Mouse (Mus musculus) myocyte (in vitro differentiated cells): ENCODE measurements around the gene Mertk. TPM values are rescaled to one million over a fixed set of nuclear protein-coding genes. Genes with fewer than 3 reads are reported as not detected.

Experiments used
- H3K27me3 ChIP-seq: one replicate; pipeline ENCODE4 v1.6.1; 2011; ENCODE audit not compliant: control insufficient read depth, insufficient read depth, insufficient read length
- H3K36me3 ChIP-seq: one replicate; pipeline ENCODE4 v1.6.1; 2011; ENCODE audit not compliant: control insufficient read depth, insufficient read depth
- H3K4me2 ChIP-seq: one replicate; pipeline ENCODE4 v1.6.1; 2011; ENCODE audit warnings: low read depth, control low read depth
- H3K4me3 ChIP-seq: one replicate; pipeline ENCODE4 v1.5.1; 2011; ENCODE audit warnings: mild to moderate bottlenecking, control low read depth, moderate library complexity
- H3K79me2 ChIP-seq: one replicate; pipeline ENCODE4 v1.6.1; 2011; ENCODE audit not compliant: control insufficient read depth, insufficient read depth
- H3ac ChIP-seq: one replicate; pipeline ENCODE4 v1.6.1; 2011; ENCODE audit not compliant: control insufficient read depth, insufficient read length
- CEBPB ChIP-seq: IDR thresholded peaks from 2 replicates; pipeline ENCODE4 v1.6.1; 2011; ENCODE audit warnings: mild to moderate bottlenecking, moderate library complexity; ENCODE audit not compliant: poor library complexity, insufficient read depth, severe bottlenecking
- E2F4 ChIP-seq: IDR thresholded peaks from one replicate; pipeline ENCODE4 v1.6.1; 2011; ENCODE audit warnings: mild to moderate bottlenecking, control low read depth, moderate library complexity; ENCODE audit not compliant: insufficient read depth
- MAX ChIP-seq: IDR thresholded peaks from one replicate; pipeline ENCODE4 v1.6.1; 2011; ENCODE audit warnings: low read depth, mild to moderate bottlenecking, control low read depth
- MYOD1 ChIP-seq, 3 experiments: IDR thresholded peaks; one replicate each; pipeline ENCODE4 v1.6.1; 2011; ENCODE audit warnings: control low read depth in 2 of 3, low read depth in 2 of 3, mild to moderate bottlenecking in 2 of 3, moderate library complexity in 1 of 3; ENCODE audit not compliant: insufficient read length in 2 of 3, control insufficient read depth in 1 of 3
- MYOG ChIP-seq, 3 experiments: IDR thresholded peaks; one replicate each; pipeline ENCODE4 v1.6.1; 2011; ENCODE audit warnings: control low read depth in 2 of 3, low read depth in 2 of 3, mild to moderate bottlenecking in 2 of 3; ENCODE audit not compliant: insufficient read length in 2 of 3, control insufficient read depth in 1 of 3, insufficient read depth in 1 of 3
- POLR2A ChIP-seq: IDR thresholded peaks from one replicate; pipeline ENCODE4 v1.6.1; 2011; ENCODE audit warnings: low read depth, mild to moderate bottlenecking, control low read depth, moderate library complexity; ENCODE audit not compliant: insufficient read length
- POLR2AphosphoS2 ChIP-seq: IDR thresholded peaks from one replicate; pipeline ENCODE4 v1.6.1; 2011; ENCODE audit warnings: low read depth, control low read depth; ENCODE audit not compliant: insufficient read length
- REST ChIP-seq: IDR thresholded peaks from one replicate; pipeline ENCODE4 v1.6.1; 2011; ENCODE audit warnings: mild to moderate bottlenecking, control low read depth, moderate library complexity; ENCODE audit not compliant: insufficient read depth, insufficient read length
- SRF ChIP-seq: IDR thresholded peaks from one replicate; pipeline ENCODE4 v1.6.1; 2011; ENCODE audit warnings: low read depth; ENCODE audit not compliant: control insufficient read depth, insufficient read length
- TCF12 ChIP-seq: IDR thresholded peaks from one replicate; pipeline ENCODE4 v1.6.1; 2011; ENCODE audit warnings: mild to moderate bottlenecking, control low read depth; ENCODE audit not compliant: poor library complexity, insufficient read depth, severe bottlenecking
- TCF3 ChIP-seq: IDR thresholded peaks from one replicate; pipeline ENCODE4 v1.6.1; 2011; ENCODE audit warnings: low read depth, control low read depth; ENCODE audit not compliant: insufficient read length
- USF1 ChIP-seq: IDR thresholded peaks from one replicate; pipeline ENCODE4 v1.6.1; 2011; ENCODE audit warnings: low read depth, mild to moderate bottlenecking, control low read depth, moderate library complexity
- polyA plus RNA-seq: library from polyadenylated mRNA; unstranded; fragments of >200 nt; fragmentation: generic; extraction: Trizol; gene quantifications from one replicate; pipeline ENCODE4 v1.2.1, GENCODE M21; 2012; ENCODE audit warnings: missing spikeins

The Mertk gene
- 0.89 TPM for polyA plus RNA-seq

- H3K4me2 ChIP-seq, result peak within 1 kb of the TSS; percentile 99
- peak within 1 kb of the TSS; percentile 69 for H3K4me3 ChIP-seq
- H3ac ChIP-seq, result peak within 1 kb of the TSS; percentile 8
- no peaks in the 10 kb centered on the region for H3K79me2 ChIP-seq
- no peaks in the 10 kb centered on the region for H3K36me3 ChIP-seq
- no peaks in the 10 kb centered on the region for H3K27me3 ChIP-seq
- TF ChIP-seq MYOD1 (IDR thresholded peaks at IDR 0.05; ENCODE audit: control insufficient read depth in 1 of 3, insufficient read length in 2 of 3, low read depth in 2 of 3) (no peak), TCF3 (no peak), TCF12 (no peak), E2F4 (no peak), SRF (no peak), POLR2AphosphoS2 (peak; percentile 46), REST (no peak), USF1 (no peak), CEBPB (no peak), MYOG (IDR thresholded peaks at IDR 0.05; ENCODE audit: control insufficient read depth in 1 of 3, insufficient read depth in 1 of 3, insufficient read length in 2 of 3, low read depth in 2 of 3) (no peak), POLR2A (peak; percentile 83), MAX (no peak)
These were observed at the start of gene Mertk for GRCm38 (mm10) chr2:128698693-128699181. Gene Mertk, plus strand, starts transcription at chr2:128698956.

DNA sequence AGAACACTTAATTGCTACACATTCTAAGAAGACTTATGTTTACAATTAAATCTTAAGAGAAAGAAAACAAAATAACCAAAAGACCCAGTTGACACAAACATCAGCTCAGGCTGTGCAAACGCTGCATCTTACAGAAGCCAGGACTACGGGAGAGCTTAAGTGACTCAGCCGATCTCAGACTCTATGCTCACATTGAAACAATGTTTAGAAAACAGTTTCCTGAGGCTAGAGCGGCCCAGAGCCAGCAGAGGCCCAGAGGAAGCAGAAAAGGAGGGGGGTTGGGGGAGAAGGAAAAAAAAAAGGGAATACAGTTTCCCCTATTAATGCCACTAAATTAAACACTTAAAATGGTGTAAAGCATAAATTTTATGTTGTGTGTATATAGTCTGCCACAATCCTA lies 18.1 kb upstream of the Mertk start:
- no peak overlapping the region for H3K4me3 ChIP-seq
- no peaks in the 10 kb centered on the region for H3K27me3 ChIP-seq
- H3K36me3 ChIP-seq, result peaks cover 34% of the 10 kb centered on the region
- no peak overlapping the region for H3K4me2 ChIP-seq
- H3K79me2 ChIP-seq, result peaks cover 26% of the 10 kb centered on the region
- H3ac ChIP-seq, result no peak overlapping the region
- no peak for TF ChIP-seq POLR2AphosphoS2
- no peak for TF ChIP-seq TCF12
- no peak for TF ChIP-seq POLR2A
- TF ChIP-seq MYOD1 (IDR thresholded peaks at IDR 0.05; ENCODE audit: control insufficient read depth in 1 of 3, insufficient read length in 2 of 3, low read depth in 2 of 3), result no peak
- no peak for TF ChIP-seq USF1
- no peak for TF ChIP-seq MAX
- no peak for TF ChIP-seq REST
- TF ChIP-seq MYOG (IDR thresholded peaks at IDR 0.05; ENCODE audit: control insufficient read depth in 1 of 3, insufficient read depth in 1 of 3, insufficient read length in 2 of 3, low read depth in 2 of 3), result no peak
- no peak for TF ChIP-seq TCF3

GRCm38 (mm10) chr2:128686921-128687557 lies 11.7 kb upstream of the Mertk start, which contains the start of gene Anapc1:
Gene Anapc1, minus strand, starts transcription at chr2:128687391.
- Histone ChIP-seq H3K4me3 (peak within 1 kb of the TSS; percentile 46), H3K79me2 (peaks cover 29% of the 10 kb centered on the region), H3K4me2 (peak within 1 kb of the TSS; percentile 80), H3K27me3 (no peaks in the 10 kb centered on the region), H3ac (peak within 1 kb of the TSS; percentile 52), H3K36me3 (peaks cover 4% of the 10 kb centered on the region)
- TF ChIP-seq MAX (no peak), POLR2A (peak; percentile 62), E2F4 (peak; percentile 34), POLR2AphosphoS2 (peak; percentile 25), USF1 (no peak), MYOD1 (IDR thresholded peaks at IDR 0.05; ENCODE audit: control insufficient read depth in 1 of 3, insufficient read length in 2 of 3, low read depth in 2 of 3) (peak in 1 of 3 experiments; percentile 2)

- TF ChIP-seq MAX, result no peak
- TF ChIP-seq SRF, result no peak
- no peak for TF ChIP-seq MYOG (IDR thresholded peaks at IDR 0.05; ENCODE audit: control insufficient read depth in 1 of 3, insufficient read depth in 1 of 3, insufficient read length in 2 of 3, low read depth in 2 of 3)
- peak; percentile 53; the same call in 1 of the 2 replicates for TF ChIP-seq CEBPB
- peak overlapping the region; percentile 52 for H3ac ChIP-seq
- H3K27me3 ChIP-seq, result no peaks in the 10 kb centered on the region
- H3K4me3 ChIP-seq, result peak overlapping the region; percentile 46
- peaks cover 26% of the 10 kb centered on the region for H3K79me2 ChIP-seq
- peaks cover 4% of the 10 kb centered on the region for H3K36me3 ChIP-seq
- H3K4me2 ChIP-seq, result peak overlapping the region; percentile 74
These were observed 11.1 kb upstream of the Mertk start for GRCm38 (mm10) chr2:128687558-128688120.

GRCm38 (mm10) chr2:128692336-128692735 lies 6.4 kb upstream of the Mertk start:
- Histone ChIP-seq H3K4me3 (no peak overlapping the region), H3K4me2 (no peak overlapping the region), H3K79me2 (no peaks in the 10 kb centered on the region), H3K36me3 (no peaks in the 10 kb centered on the region), H3K27me3 (no peaks in the 10 kb centered on the region), H3ac (no peak overlapping the region)
- no peak for TF ChIP-seq POLR2A
- TF ChIP-seq CEBPB, result no peak
- TF ChIP-seq TCF12, result no peak
